22 mouse cellular contexts compared by ENCODE assay signal in the genomic region with DNA sequence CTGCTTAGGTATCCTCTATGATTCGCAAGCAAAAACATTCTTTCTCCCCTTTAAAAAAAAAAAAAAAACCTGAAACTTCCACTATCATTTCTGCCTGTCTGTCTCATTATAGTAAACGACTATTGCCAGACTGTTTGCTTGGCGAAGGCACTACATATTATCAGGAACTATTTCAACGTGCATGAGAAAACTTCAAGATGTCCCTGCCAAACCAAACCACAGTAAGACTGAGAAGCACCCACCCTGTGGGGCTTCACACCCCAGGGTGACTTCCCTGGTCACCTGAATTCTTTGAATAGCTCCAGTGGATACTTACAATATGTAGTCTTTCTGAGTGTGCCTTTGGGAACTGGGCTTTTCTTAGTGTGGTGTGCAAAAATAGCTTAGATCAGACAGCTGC.
DNase-seq lines count a peak whose midpoint lies in the region; ATAC-seq and TF ChIP-seq lines count a peak whose summit lies in the region.
"Had no signal": no experiment of that assay in that cellular context is flagged by ENCODE, and none has a peak within 500 bp of the region (broad histone marks: within the 10 kb centered on the region; RNA-seq: fewer than 3 reads in every experiment).

No protein-coding gene starts in this region.

- no peaks in the 10 kb centered on the region for H3K27me3 ChIP-seq in heart, embryonic 13.5 days (replicated peaks)
- H3K27me3 ChIP-seq in lung, embryonic 16.5 days (ENCODE audit: control insufficient read depth, insufficient read depth, low read depth, low read length): no peaks in the 10 kb centered on the region
- no peaks in the 10 kb centered on the region for H3K27me3 ChIP-seq in intestine, postnatal 0 days (replicated peaks; ENCODE audit: control insufficient read depth, insufficient read depth, low read length)
- H3K27me3 ChIP-seq in neural tube, embryonic 15.5 days (replicated peaks): no peaks in the 10 kb centered on the region
- H3K27me3 ChIP-seq: CH12.LX; forebrain, embryonic 12.5 days; lung, embryonic 15.5 days had no signal

- no peak overlapping the region for H3K4me3 ChIP-seq in heart, embryonic 13.5 days
- no peak overlapping the region for H3K4me3 ChIP-seq in lung, embryonic 16.5 days (ENCODE audit: low read length)
- no peak overlapping the region for H3K4me3 ChIP-seq in intestine, postnatal 0 days (ENCODE audit: low read depth, low read length)
- H3K4me3 ChIP-seq in neural tube, embryonic 15.5 days (replicated peaks): no peak overlapping the region
- H3K4me3 ChIP-seq: forebrain, embryonic 12.5 days; hindbrain, embryonic 10.5 days; lung, embryonic 15.5 days had no signal

- no peak for TF ChIP-seq CTCF in intestine, postnatal 0 days (IDR thresholded peaks at IDR 0.05; ENCODE audit: low read depth)

- H3K9me3 ChIP-seq in heart, embryonic 13.5 days: no peaks in the 10 kb centered on the region
- no peaks in the 10 kb centered on the region for H3K9me3 ChIP-seq in lung, embryonic 16.5 days (ENCODE audit: control insufficient read depth, low read length)
- H3K9me3 ChIP-seq in intestine, postnatal 0 days (ENCODE audit: control insufficient read depth): no peaks in the 10 kb centered on the region
- no peaks in the 10 kb centered on the region for H3K9me3 ChIP-seq in neural tube, embryonic 15.5 days (replicated peaks)
- H3K9me3 ChIP-seq: forebrain, embryonic 12.5 days; hindbrain, embryonic 10.5 days; lung, embryonic 15.5 days had no signal

- H3K4me1 ChIP-seq in heart, embryonic 13.5 days: peaks cover 25% of the 10 kb centered on the region
- H3K4me1 ChIP-seq in lung, embryonic 16.5 days (replicated peaks; ENCODE audit: control insufficient read depth, insufficient read depth, low read length): peaks cover 8% of the 10 kb centered on the region
- H3K4me1 ChIP-seq in intestine, postnatal 0 days (replicated peaks; ENCODE audit: control insufficient read depth, insufficient read depth, low read length): no peaks in the 10 kb centered on the region
- H3K4me1 ChIP-seq in neural tube, embryonic 15.5 days: 0 out of 2 replicates have a peak, but pooled peaks cover 10% of the 10 kb centered on the region
- H3K4me1 ChIP-seq: forebrain, embryonic 12.5 days; hindbrain, embryonic 10.5 days had no signal

- H3K4me2 ChIP-seq in heart, embryonic 13.5 days: peak overlapping the region; percentile 38
- H3K4me2 ChIP-seq in lung, embryonic 16.5 days (ENCODE audit: low read depth, low read length): no peak overlapping the region
- H3K4me2 ChIP-seq in intestine, postnatal 0 days (replicated peaks; ENCODE audit: low read depth): peak overlapping the region; percentile 48
- no peak overlapping the region for H3K4me2 ChIP-seq in neural tube, embryonic 15.5 days
- H3K4me2 ChIP-seq: forebrain, embryonic 12.5 days; lung, embryonic 15.5 days had no signal

- H3K9ac ChIP-seq in heart, embryonic 13.5 days: no peak overlapping the region
- no peak overlapping the region for H3K9ac ChIP-seq in lung, embryonic 16.5 days (ENCODE audit: low read length)
- no peak overlapping the region for H3K9ac ChIP-seq in intestine, postnatal 0 days (ENCODE audit: low read depth, low read length)
- H3K9ac ChIP-seq in neural tube, embryonic 15.5 days (replicated peaks): no peak overlapping the region
- H3K9ac ChIP-seq: forebrain, embryonic 12.5 days; liver, embryonic 14.5 days; lung, embryonic 15.5 days had no signal

- ATAC-seq in heart, embryonic 13.5 days (ENCODE audit: extremely low read depth, insufficient number of reproducible peaks, low FRiP score, low TSS enrichment): no peak
- ATAC-seq in lung, embryonic 16.5 days (ENCODE audit: low read depth): no peak
- ATAC-seq in intestine, postnatal 0 days: no peak
- ATAC-seq in neural tube, embryonic 15.5 days (ENCODE audit: low FRiP score): no peak
- ATAC-seq: hindbrain, embryonic 16.5 days had no signal

- H3K36me3 ChIP-seq in heart, embryonic 13.5 days: no peaks in the 10 kb centered on the region
- H3K36me3 ChIP-seq in lung, embryonic 16.5 days (ENCODE audit: control insufficient read depth, insufficient read depth, low read length): no peaks in the 10 kb centered on the region
- H3K36me3 ChIP-seq in intestine, postnatal 0 days (ENCODE audit: control insufficient read depth, insufficient read depth): no peaks in the 10 kb centered on the region
- H3K36me3 ChIP-seq in neural tube, embryonic 15.5 days: no peaks in the 10 kb centered on the region
- H3K36me3 ChIP-seq: forebrain, embryonic 12.5 days; G1E; hindbrain, embryonic 10.5 days; lung, embryonic 15.5 days had no signal

- WGBS in heart, embryonic 13.5 days: 35% methylated on average over 4 of the region's 4 CpGs
- 35% methylated on average over 4 of the region's 4 CpGs for WGBS in lung, embryonic 16.5 days
- WGBS in intestine, postnatal 0 days: 24% methylated on average over 4 of the region's 4 CpGs
- WGBS in neural tube, embryonic 15.5 days: 61% methylated on average over 4 of the region's 4 CpGs

- peak overlapping the region; percentile 54 for H3K27ac ChIP-seq in heart, embryonic 13.5 days (replicated peaks)
- H3K27ac ChIP-seq in lung, embryonic 16.5 days (ENCODE audit: low read length): 0 out of 2 replicates have a peak overlapping the region, but pooled peaks have one; percentile 47
- no peak overlapping the region for H3K27ac ChIP-seq in intestine, postnatal 0 days (ENCODE audit: low read depth, low read length)
- no peak overlapping the region for H3K27ac ChIP-seq in neural tube, embryonic 15.5 days (replicated peaks)
- H3K27ac ChIP-seq: forebrain, embryonic 12.5 days; hindbrain, embryonic 10.5 days; liver, embryonic 14.5 days; lung, embryonic 15.5 days had no signal

- DNase-seq in heart, adult 11 months: no peak
- no peak for DNase-seq in lung, postnatal 10 days
- no peak for DNase-seq in urinary bladder, postnatal 14 days (ENCODE audit: low spot score)
- DNase-seq: adrenal gland, adult 8-10 months; B cell, adult 2 months; gastrocnemius, postnatal 25 days; kidney, adult 18-20 months; layer of hippocampus, adult 9-11 months; midbrain, embryonic 14.5 days; right cerebral cortex, postnatal 14 days; spleen, adult 18-20 months had no signal

Comparison
In these comparisons a context has a peak if more than half of its experiments do, and no peak if none do; other contexts are left out.
1. H3K27ac ChIP-seq: peak in heart, embryonic 13.5 days (single experiment) and lung, embryonic 16.5 days (single experiment); none in intestine, postnatal 0 days (single experiment) and neural tube, embryonic 15.5 days (single experiment).
2. H3K4me2 ChIP-seq: peak in heart, embryonic 13.5 days (single experiment) and intestine, postnatal 0 days (single experiment); none in lung, embryonic 16.5 days (single experiment) and neural tube, embryonic 15.5 days (single experiment).